Mouse (Mus musculus): ENCODE data around the gene 4933406M09Rik. TPM values are rescaled to one million over a fixed set of nuclear protein-coding genes. Genes with fewer than 3 reads are reported as not detected.

Gene 4933406M09Rik
- polyA plus RNA-seq, 1 experiment from 2014 or later, result not detected

DNA sequence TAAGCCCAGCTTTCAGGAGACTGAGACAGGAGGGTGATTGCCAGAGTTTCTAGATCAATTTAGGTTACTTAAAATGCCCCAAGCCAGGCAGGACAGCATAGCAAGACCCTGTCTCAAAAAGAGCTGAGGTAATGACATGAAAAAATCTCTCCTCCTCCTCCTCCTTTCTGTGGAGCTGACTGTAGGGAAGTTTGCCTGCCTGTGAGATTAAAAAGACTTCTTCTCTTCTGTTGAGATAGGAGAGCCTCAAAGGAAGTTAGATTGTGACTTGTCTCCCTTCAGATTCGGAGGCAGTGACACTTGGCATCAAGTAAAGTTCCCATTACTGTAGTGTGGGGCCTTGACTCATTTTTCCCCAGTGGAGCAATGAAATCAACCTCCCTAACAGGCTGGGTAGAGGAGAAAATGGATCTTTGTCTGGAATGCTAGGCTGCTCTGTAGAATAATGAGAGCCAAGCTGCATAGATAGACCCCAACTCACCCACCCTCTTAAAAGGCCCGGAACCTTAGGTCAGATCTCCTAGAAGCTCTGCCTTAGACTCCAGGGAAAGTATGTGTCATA is 32.8 kb downstream of the 4933406M09Rik start:
- H3K9me3 ChIP-seq (ENCODE audit: control insufficient read depth, low read length), result no peaks in the 10 kb centered on the region
- ATAC-seq (ENCODE audit: low FRiP score, low TSS enrichment) (no peak), DNase-seq (ENCODE audit: low spot score) (no peak)
- peaks cover 9% of the 10 kb centered on the region for H3K4me1 ChIP-seq (replicated peaks; ENCODE audit: control insufficient read depth, insufficient read depth)
- peaks cover 3% of the 10 kb centered on the region; the same call in 1 of the 2 replicates for H3K36me3 ChIP-seq (ENCODE audit: control insufficient read depth, insufficient read depth, low read length)
- TF ChIP-seq CTCF (IDR thresholded peaks at IDR 0.05; ENCODE audit: low read depth) (no peak), EP300 (optimal IDR thresholded peaks at IDR 0.05) (no peak)
- WGBS, result 51% methylated on average over 2 of the region's 2 CpGs
- no peak overlapping the region for H3K4me2 ChIP-seq (replicated peaks; ENCODE audit: low read depth)
- no peaks in the 10 kb centered on the region for H3K27me3 ChIP-seq (ENCODE audit: control insufficient read depth, insufficient read depth, low read length)
- H3K9ac ChIP-seq (ENCODE audit: low read length), result no peak overlapping the region
- no peak overlapping the region for H3K4me3 ChIP-seq (ENCODE audit: low read depth, low read length)
- peak overlapping the region; percentile 13; the same call in 1 of the 2 replicates for H3K27ac ChIP-seq (replicated peaks)

GRCm38 (mm10) chr1:134419176-134419575 is 33.4 kb downstream of the 4933406M09Rik start:
- Histone ChIP-seq H3K4me2 (replicated peaks; ENCODE audit: low read depth) (peak overlapping the region; percentile 15; the same call in 1 of the 2 replicates), H3K27me3 (ENCODE audit: control insufficient read depth, insufficient read depth, low read length) (no peaks in the 10 kb centered on the region), H3K36me3 (ENCODE audit: control insufficient read depth, insufficient read depth, low read length) (peaks cover 9% of the 10 kb centered on the region; the same call in 1 of the 2 replicates), H3K4me1 (replicated peaks; ENCODE audit: control insufficient read depth, insufficient read depth) (peaks cover 8% of the 10 kb centered on the region), H3K4me3 (ENCODE audit: low read depth, low read length) (no peak overlapping the region), H3K27ac (replicated peaks) (peak overlapping the region; percentile 67), H3K9ac (ENCODE audit: low read length) (no peak overlapping the region), H3K9me3 (ENCODE audit: control insufficient read depth, low read length) (no peaks in the 10 kb centered on the region)
- no peak for DNase-seq (ENCODE audit: low spot score)
- WGBS, result 41% methylated on average over 1 of the region's 1 CpGs
- TF ChIP-seq EP300 (optimal IDR thresholded peaks at IDR 0.05) (no peak), CTCF (IDR thresholded peaks at IDR 0.05; ENCODE audit: low read depth) (no peak)
- ATAC-seq (ENCODE audit: low FRiP score, low TSS enrichment), result no peak

- no peaks in the 10 kb centered on the region for H3K27me3 ChIP-seq (ENCODE audit: control insufficient read depth, insufficient read depth, low read length)
- H3K4me2 ChIP-seq (replicated peaks; ENCODE audit: low read depth), result peak overlapping the region; percentile 15; the same call in 1 of the 2 replicates
- no peak overlapping the region for H3K4me3 ChIP-seq (ENCODE audit: low read depth, low read length)
- no peak for TF ChIP-seq CTCF (IDR thresholded peaks at IDR 0.05; ENCODE audit: low read depth)
- TF ChIP-seq EP300 (optimal IDR thresholded peaks at IDR 0.05), result no peak
- peaks cover 4% of the 10 kb centered on the region for H3K4me1 ChIP-seq (replicated peaks; ENCODE audit: control insufficient read depth, insufficient read depth)
- no peak overlapping the region for H3K9ac ChIP-seq (ENCODE audit: low read length)
- DNase-seq (ENCODE audit: low spot score) (no peak), ATAC-seq (ENCODE audit: low FRiP score, low TSS enrichment) (no peak)
- H3K9me3 ChIP-seq (ENCODE audit: control insufficient read depth, low read length), result no peaks in the 10 kb centered on the region
- peak overlapping the region; percentile 67 for H3K27ac ChIP-seq (replicated peaks)
- peaks cover 16% of the 10 kb centered on the region for H3K36me3 ChIP-seq (ENCODE audit: control insufficient read depth, insufficient read depth, low read length)
- 31% methylated on average over 5 of the region's 5 CpGs for WGBS
These were observed 34.2 kb downstream of the 4933406M09Rik start for GRCm38 (mm10) chr1:134419751-134420458.

- WGBS, result 57% methylated on average over 10 of the region's 10 CpGs
These were observed 38.2 kb downstream of the 4933406M09Rik start for GRCm38 (mm10) chr1:134423911-134424310.

DNA sequence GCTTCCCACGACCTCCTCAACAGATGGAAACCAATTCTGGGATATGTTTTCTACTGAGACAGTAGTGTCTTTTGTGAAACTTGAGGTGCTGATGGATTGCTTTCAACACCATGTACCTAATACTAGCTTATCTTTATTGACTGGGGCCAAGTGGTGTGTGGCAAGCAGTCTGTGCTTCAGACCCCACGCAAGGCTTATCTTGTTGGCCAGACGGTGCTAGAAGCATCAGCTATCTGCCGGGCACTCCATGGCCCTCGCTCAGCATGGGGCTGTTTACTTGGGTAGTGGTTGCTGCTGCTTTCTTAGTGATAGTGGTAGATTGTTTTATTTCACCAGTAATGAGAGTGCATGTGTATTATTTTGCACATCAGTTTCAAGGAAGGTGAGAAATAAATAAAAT is 40.5 kb downstream of the 4933406M09Rik start:
- DNase-seq (ENCODE audit: low spot score) (no peak), ATAC-seq (ENCODE audit: low FRiP score, low TSS enrichment) (no peak)
- no peaks in the 10 kb centered on the region for H3K9me3 ChIP-seq (ENCODE audit: control insufficient read depth, low read length)
- H3K4me3 ChIP-seq (ENCODE audit: low read depth, low read length), result no peak overlapping the region
- H3K27ac ChIP-seq (replicated peaks), result no peak overlapping the region
- no peak for TF ChIP-seq CTCF (IDR thresholded peaks at IDR 0.05; ENCODE audit: low read depth)
- no peak for TF ChIP-seq EP300 (optimal IDR thresholded peaks at IDR 0.05)
- H3K4me1 ChIP-seq (replicated peaks; ENCODE audit: control insufficient read depth, insufficient read depth), result no peaks in the 10 kb centered on the region
- no peak overlapping the region for H3K4me2 ChIP-seq (replicated peaks; ENCODE audit: low read depth)
- H3K36me3 ChIP-seq (ENCODE audit: control insufficient read depth, insufficient read depth, low read length), result peaks cover 44% of the 10 kb centered on the region
- H3K27me3 ChIP-seq (ENCODE audit: control insufficient read depth, insufficient read depth, low read length), result no peaks in the 10 kb centered on the region
- 72% methylated on average over 5 of the region's 5 CpGs for WGBS
- H3K9ac ChIP-seq (ENCODE audit: low read length), result no peak overlapping the region

More at GRCm38 (mm10) chr1:134423911-134424310, 38.2 kb downstream of the 4933406M09Rik start:
- no peak for DNase-seq (ENCODE audit: low spot score)
- Histone ChIP-seq H3K27ac (replicated peaks) (no peak overlapping the region), H3K4me1 (replicated peaks; ENCODE audit: control insufficient read depth, insufficient read depth) (peaks cover 2% of the 10 kb centered on the region), H3K9me3 (ENCODE audit: control insufficient read depth, low read length) (no peaks in the 10 kb centered on the region), H3K4me3 (ENCODE audit: low read depth, low read length) (no peak overlapping the region), H3K36me3 (ENCODE audit: control insufficient read depth, insufficient read depth, low read length) (peaks cover 34% of the 10 kb centered on the region), H3K27me3 (ENCODE audit: control insufficient read depth, insufficient read depth, low read length) (no peaks in the 10 kb centered on the region), H3K4me2 (replicated peaks; ENCODE audit: low read depth) (no peak overlapping the region), H3K9ac (ENCODE audit: low read length) (no peak overlapping the region)
- TF ChIP-seq CTCF (IDR thresholded peaks at IDR 0.05; ENCODE audit: low read depth) (no peak), EP300 (optimal IDR thresholded peaks at IDR 0.05) (no peak)
- no peak for ATAC-seq (ENCODE audit: low FRiP score, low TSS enrichment)

- Histone ChIP-seq H3K36me3 (ENCODE audit: control insufficient read depth, insufficient read depth, low read length) (peaks cover 17% of the 10 kb centered on the region), H3K4me1 (replicated peaks; ENCODE audit: control insufficient read depth, insufficient read depth) (no peaks in the 10 kb centered on the region), H3K27ac (replicated peaks) (no peak overlapping the region), H3K4me3 (ENCODE audit: low read depth, low read length) (no peak overlapping the region), H3K9me3 (ENCODE audit: control insufficient read depth, low read length) (no peaks in the 10 kb centered on the region), H3K27me3 (ENCODE audit: control insufficient read depth, insufficient read depth, low read length) (no peaks in the 10 kb centered on the region), H3K4me2 (replicated peaks; ENCODE audit: low read depth) (no peak overlapping the region), H3K9ac (ENCODE audit: low read length) (no peak overlapping the region)
- ATAC-seq (ENCODE audit: low FRiP score, low TSS enrichment) (no peak), DNase-seq (ENCODE audit: low spot score) (no peak)
- TF ChIP-seq CTCF (IDR thresholded peaks at IDR 0.05; ENCODE audit: low read depth) (no peak), EP300 (optimal IDR thresholded peaks at IDR 0.05) (no peak)
- WGBS, result 70% methylated on average over 10 of the region's 10 CpGs
These were observed 47.3 kb downstream of the 4933406M09Rik start for GRCm38 (mm10) chr1:134433002-134433401.

Data from stomach, postnatal 0 days (tissue).